Mouse (Mus musculus) heart, adult 2 months (tissue): ENCODE measurements around the gene Scn4b.

Source experiments
- CTCF ChIP-seq: fragments of 200-600 bp; IDR thresholded peaks from 2 replicates; pipeline ENCODE4 v1.8.1; 2022; ENCODE audit warnings: antibody characterized with exemption, mild to moderate bottlenecking, moderate library complexity
- EP300 ChIP-seq: fragments of 200-500 bp; IDR thresholded peaks from 2 replicates; pipeline ENCODE4 v1.6.1; 2011; ENCODE audit warnings: low read depth, low read length, control low read depth; ENCODE audit not compliant: insufficient read depth

DNA sequence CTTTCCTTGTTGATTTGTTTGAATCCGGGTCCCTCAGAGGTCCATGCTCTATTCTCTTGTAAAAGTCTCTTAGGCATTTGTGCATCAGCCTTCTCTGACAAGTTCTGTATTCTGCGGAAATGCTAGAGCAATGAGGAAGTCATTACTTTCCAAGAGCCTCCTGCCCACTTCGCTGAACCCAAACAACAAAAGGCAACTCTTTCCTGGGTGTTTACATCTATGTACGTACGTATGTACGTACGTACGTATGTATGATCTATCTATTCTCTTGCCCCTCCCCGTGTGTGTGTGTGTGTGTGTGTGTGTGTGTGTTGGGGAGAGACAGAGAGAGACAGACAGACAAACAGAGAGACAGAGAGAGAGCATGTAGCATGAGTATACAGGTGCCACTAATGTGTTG lies 21.4 kb upstream of the Scn4b start:
- TF ChIP-seq CTCF (no peak), EP300 (no peak)
